Mouse (Mus musculus) kidney, adult 10 weeks (tissue): ENCODE results near the gene Lce1c. TPM values are rescaled to one million over a fixed set of nuclear protein-coding genes. Genes with fewer than 3 reads are reported as not detected.

Source experiments
- polyA plus RNA-seq: library from polyadenylated mRNA; stranded (reverse); fragments of 350-450 nt; fragmentation: Illumina TruSeq; extraction: RNeasy Lipid Tissue Mini Kit (QIAGEN cat#74804); gene quantifications from one replicate; pipeline ENCODE4 v1.2.3, GENCODE M21; 2014; ENCODE audit warnings: low read depth, low replicate concordance

The Lce1c gene
- polyA plus RNA-seq = not detected

DNA sequence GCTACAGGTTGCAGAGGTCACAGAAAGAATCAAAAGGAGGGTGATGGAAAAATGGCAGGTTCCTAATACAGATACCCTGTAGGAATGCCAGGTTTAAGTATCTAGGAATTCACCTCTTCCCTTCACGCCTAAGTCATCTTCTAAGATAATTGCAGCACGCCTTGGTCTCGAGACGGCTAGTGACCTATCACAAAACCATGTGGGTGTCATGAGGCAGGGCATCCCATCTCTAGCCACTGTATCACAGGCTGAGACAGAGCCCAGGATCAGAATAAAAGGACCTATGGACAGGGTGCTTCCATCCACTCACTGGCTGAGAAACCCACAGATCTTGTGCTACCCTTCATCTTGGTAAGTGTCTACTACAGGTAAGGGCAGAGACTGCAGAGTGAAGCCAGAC is at the start of gene Lce1c:
TSS of gene Lce1c (plus strand) at position 301 of the 400 bp plus-strand sequence.

DNA sequence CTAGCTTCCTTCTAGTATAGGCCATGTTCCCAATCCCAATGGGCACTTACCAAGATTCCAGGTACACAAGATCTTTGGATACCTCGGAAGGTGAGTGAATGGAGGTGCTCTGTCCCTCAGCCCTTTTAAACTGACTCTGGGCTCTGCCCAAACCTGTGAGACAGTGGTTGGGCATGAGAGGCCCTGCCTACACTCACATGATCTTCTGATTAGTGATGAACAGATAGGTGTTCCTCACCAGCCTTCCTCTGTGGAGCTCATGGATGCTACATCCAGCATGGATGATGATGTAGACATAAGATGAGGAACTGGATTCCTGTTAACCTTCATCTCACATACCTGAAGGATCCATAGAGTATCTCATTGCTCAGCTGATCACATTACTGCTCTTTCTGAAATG is 30.8 kb upstream of the Lce1c start, which contains the start of gene Lce1a1:
TSS of gene Lce1a1 (minus strand) at position 101 of the 400 bp plus-strand sequence.

DNA sequence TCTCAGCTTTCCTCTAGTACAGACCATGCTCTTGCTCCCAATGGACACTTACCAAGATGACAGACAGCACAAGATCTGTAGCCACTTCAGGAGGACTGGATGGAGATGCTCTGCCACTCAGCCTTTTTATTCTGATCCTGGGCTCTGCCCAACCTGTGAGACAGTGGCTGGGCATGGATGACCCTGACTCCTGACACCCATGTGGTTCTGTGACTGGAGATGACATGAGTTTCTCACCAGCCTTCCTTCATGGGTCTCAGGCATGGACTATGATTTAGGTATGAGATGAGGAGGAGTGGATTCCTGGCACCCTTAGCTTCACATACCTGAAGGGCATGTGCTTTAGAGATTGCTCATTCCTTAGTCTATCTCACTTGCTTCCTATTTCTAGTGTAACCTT is 22.2 kb upstream of the Lce1c start, which contains the start of gene Lce1b:
TSS of gene Lce1b (minus strand) at position 101 of the 400 bp plus-strand sequence.

GRCm38 (mm10) chr3:92670215-92670614 is 8.8 kb upstream of the Lce1c start, which contains the start of gene Lce1a2:
Gene Lce1a2, minus strand, starts transcription at chr3:92670315.

DNA sequence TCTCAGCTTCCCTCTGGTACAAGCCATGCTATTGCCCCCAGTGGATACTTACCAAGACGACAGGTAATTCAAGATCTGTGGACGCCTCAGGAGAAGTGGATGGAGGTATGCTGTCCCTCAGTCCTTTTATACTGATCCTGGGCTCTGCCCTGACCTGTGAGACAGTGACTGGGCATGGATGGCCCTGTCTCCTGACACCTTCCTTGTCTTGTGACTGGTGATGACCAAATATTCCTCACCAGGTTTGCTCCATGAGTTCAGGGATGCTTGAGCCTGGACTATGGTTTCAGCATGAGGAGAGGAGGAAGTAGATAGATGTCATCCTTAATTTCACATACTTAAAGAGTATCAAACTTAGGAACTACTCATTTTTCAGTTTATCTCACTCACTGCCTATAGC is 8.1 kb downstream of the Lce1c start, which contains the start of gene Lce1d:
TSS of gene Lce1d (minus strand) at position 101 of the 400 bp plus-strand sequence.

GRCm38 (mm10) chr3:92708974-92709373 is 29.9 kb downstream of the Lce1c start, which contains the start of gene Lce1e:
Gene Lce1e, minus strand, starts transcription at chr3:92709074.

DNA sequence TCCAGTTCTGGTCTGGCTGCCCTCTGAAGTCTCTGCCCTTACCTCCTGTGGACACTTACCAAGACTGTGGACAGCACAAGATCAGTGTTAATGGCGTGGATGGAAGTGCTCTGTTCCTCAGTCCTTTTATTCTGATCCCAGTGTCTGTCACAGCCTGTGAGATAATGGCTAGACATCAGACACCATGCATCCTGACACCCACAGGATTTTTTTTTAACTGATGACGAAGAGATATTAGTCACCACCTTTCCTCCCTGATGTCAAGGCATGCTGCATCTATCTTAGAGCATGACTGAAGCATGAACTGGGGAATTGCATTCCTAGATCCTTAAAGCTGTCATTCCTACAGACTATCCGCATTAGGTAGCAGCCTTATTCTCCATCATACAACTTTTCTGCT is 41.2 kb downstream of the Lce1c start, which contains the start of gene Lce1f:
TSS of gene Lce1f (minus strand) at position 101 of the 400 bp plus-strand sequence.

Other genes with a start within 250 kb of the Lce1c start
- 4.8 TPM for gene Gm9774, start 249.8 kb upstream of the Lce1c start, polyA plus RNA-seq
- not detected for gene Sprr2k, start 246.7 kb upstream of the Lce1c start, polyA plus RNA-seq
- not detected for gene Sprr1b, start 240.5 kb upstream of the Lce1c start, polyA plus RNA-seq
- gene Sprr3, start 220.5 kb upstream of the Lce1c start, polyA plus RNA-seq = not detected
- gene Sprr1a, start 193.4 kb upstream of the Lce1c start, polyA plus RNA-seq = 9.1 TPM
- not detected for gene Sprr4, start 178.8 kb upstream of the Lce1c start, polyA plus RNA-seq
- not detected for gene 2310046K23Rik, start 144.7 kb upstream of the Lce1c start, polyA plus RNA-seq
- 0.24 TPM for gene Ivl, start 105.5 kb upstream of the Lce1c start, polyA plus RNA-seq
- gene Smcp, start 90.2 kb upstream of the Lce1c start, polyA plus RNA-seq = 2.1 TPM
- gene 2210017I01Rik, start 71.8 kb upstream of the Lce1c start, polyA plus RNA-seq = not detected
- not detected for gene Lce6a, start 57.6 kb upstream of the Lce1c start, polyA plus RNA-seq
- gene Lce1a1, start 30.9 kb upstream of the Lce1c start, polyA plus RNA-seq = not detected
- gene Lce1b, start 22.3 kb upstream of the Lce1c start, polyA plus RNA-seq = not detected
- not detected for gene Lce1a2, start 8.9 kb upstream of the Lce1c start, polyA plus RNA-seq
- not detected for gene Lce1d, start 8.0 kb downstream of the Lce1c start, polyA plus RNA-seq
- gene Lce1e, start 29.8 kb downstream of the Lce1c start, polyA plus RNA-seq = not detected
- gene Lce1f, start 41.1 kb downstream of the Lce1c start, polyA plus RNA-seq = not detected
- gene Gm38119, start 59.8 kb downstream of the Lce1c start, polyA plus RNA-seq = not detected
- not detected for gene Lce1g, start 73.1 kb downstream of the Lce1c start, polyA plus RNA-seq
- not detected for gene Lce1h, start 85.8 kb downstream of the Lce1c start, polyA plus RNA-seq
- gene Lce1i, start 99.7 kb downstream of the Lce1c start, polyA plus RNA-seq = not detected
- gene Lce1j, start 111.3 kb downstream of the Lce1c start, polyA plus RNA-seq = not detected
- not detected for gene Lce1k, start 128.6 kb downstream of the Lce1c start, polyA plus RNA-seq
- not detected for gene Kprp, start 148.0 kb downstream of the Lce1c start, polyA plus RNA-seq
- gene Lce1l, start 172.0 kb downstream of the Lce1c start, polyA plus RNA-seq = not detected
- gene 2310050C09Rik, start 191.0 kb downstream of the Lce1c start, polyA plus RNA-seq = not detected
- not detected for gene Lce3a, start 247.0 kb downstream of the Lce1c start, polyA plus RNA-seq